Mouse (Mus musculus): ENCODE measurements around the gene Camta2. TPM values are rescaled to one million over a fixed set of nuclear protein-coding genes. Genes with fewer than 3 reads are reported as not detected.

Camta2 gene
- total RNA-seq, 2 experiments from 2014 or later, result 18.1 to 20.3 TPM

- no peak for DNase-seq (ENCODE audit: low spot score in 2 of 2)
These were observed 9.5 kb upstream of the Camta2 start for GRCm38 (mm10) chr11:70697376-70697775.

GRCm38 (mm10) chr11:70693504-70693903, 5.6 kb upstream of the Camta2 start:
- no peak for DNase-seq (ENCODE audit: low spot score in 2 of 2)

GRCm38 (mm10) chr11:70689578-70689977, 1.7 kb upstream of the Camta2 start:
- no peak for DNase-seq (ENCODE audit: low spot score in 2 of 2)

GRCm38 (mm10) chr11:70688372-70688771, 467 bp upstream of the Camta2 start:
- no peak for DNase-seq (ENCODE audit: low spot score in 2 of 2)

GRCm38 (mm10) chr11:70686901-70687566, 871 bp downstream of the Camta2 start:
- no peak for DNase-seq (ENCODE audit: low spot score in 2 of 2)

GRCm38 (mm10) chr11:70683640-70684039, 4.3 kb downstream of the Camta2 start:
- no peak for DNase-seq (ENCODE audit: low spot score in 2 of 2)

- no peak for DNase-seq (ENCODE audit: low spot score in 2 of 2)
These were observed 5.9 kb downstream of the Camta2 start for GRCm38 (mm10) chr11:70681897-70682581.

- DNase-seq (ENCODE audit: low spot score in 2 of 2), result no peak
These were observed 6.7 kb downstream of the Camta2 start for GRCm38 (mm10) chr11:70681170-70681569.

GRCm38 (mm10) chr11:70679894-70680293, 8.0 kb downstream of the Camta2 start:
- DNase-seq (ENCODE audit: low spot score in 2 of 2), result no peak

- DNase-seq (ENCODE audit: low spot score in 2 of 2), result no peak
These were observed 8.5 kb downstream of the Camta2 start for GRCm38 (mm10) chr11:70679361-70679760.

- DNase-seq (ENCODE audit: low spot score in 2 of 2), result no peak
These were observed 9.3 kb downstream of the Camta2 start for GRCm38 (mm10) chr11:70678576-70678975.

GRCm38 (mm10) chr11:70678092-70678491, 9.8 kb downstream of the Camta2 start:
- no peak for DNase-seq (ENCODE audit: low spot score in 2 of 2)

- DNase-seq (ENCODE audit: low spot score in 2 of 2), result no peak
These were observed 13.4 kb downstream of the Camta2 start for GRCm38 (mm10) chr11:70674501-70674900.

- no peak for DNase-seq (ENCODE audit: low spot score in 2 of 2)
These were observed 13.9 kb downstream of the Camta2 start for GRCm38 (mm10) chr11:70674014-70674413.

GRCm38 (mm10) chr11:70671333-70672047, 16.4 kb downstream of the Camta2 start:
- no peak for DNase-seq (ENCODE audit: low spot score in 2 of 2)

- no peak for DNase-seq (ENCODE audit: low spot score in 2 of 2)
These were observed 17.4 kb downstream of the Camta2 start for GRCm38 (mm10) chr11:70670483-70670882.

- DNase-seq (ENCODE audit: low spot score in 2 of 2), result peak in 1 of 2 experiments; percentile 79
These were observed 18.1 kb downstream of the Camta2 start for GRCm38 (mm10) chr11:70669582-70670345.

- peak; percentile 85 to 96 for DNase-seq (ENCODE audit: low spot score in 2 of 2)
These were observed 19.0 kb downstream of the Camta2 start, which contains the start of gene Spag7 for GRCm38 (mm10) chr11:70668771-70669505. Gene Spag7, minus strand, starts transcription at chr11:70669416.

GRCm38 (mm10) chr11:70668335-70668770, 19.6 kb downstream of the Camta2 start:
- DNase-seq (ENCODE audit: low spot score in 2 of 2), result peak in 1 of 2 experiments; percentile 78

Measured in gastrocnemius, postnatal 4 days (tissue).